Mouse (Mus musculus): ENCODE measurements at regions not wholly inside any gene's neighbourhood (a gene's known extent, or its start where the extent isn't known, plus 50 kb on each side); places are given as distances from the start of the nearest gene placed in this dataset.

GRCm38 (mm10) chr4:137216908-137217497 lies 60.3 kb upstream of the Wnt4 start:
- H3K9me3 ChIP-seq (ENCODE audit: low read length): no peaks in the 10 kb centered on the region
- no peaks in the 10 kb centered on the region; the same call in 1 of the 2 replicates for H3K4me1 ChIP-seq (ENCODE audit: insufficient read depth, low read length)
- no peak overlapping the region for H3K4me2 ChIP-seq (ENCODE audit: low read depth, low read length, poor library complexity, severe bottlenecking)
- H3K27me3 ChIP-seq (ENCODE audit: insufficient read depth, low read length): no peaks in the 10 kb centered on the region
- no peak overlapping the region for H3K27ac ChIP-seq (ENCODE audit: low read depth, low read length)
- no peak for ATAC-seq (ENCODE audit: low FRiP score)
- H3K9ac ChIP-seq (replicated peaks; ENCODE audit: low read length, poor library complexity, severe bottlenecking): no peak overlapping the region
- no peaks in the 10 kb centered on the region for H3K36me3 ChIP-seq (ENCODE audit: insufficient read depth, low read length)
- no peak overlapping the region for H3K4me3 ChIP-seq (ENCODE audit: low read depth, low read length)
- WGBS: 76% methylated on average over 9 of the region's 9 CpGs
- TF ChIP-seq CTCF (IDR thresholded peaks at IDR 0.05): no peak
- DNase-seq (ENCODE audit: low spot score): no peak

- Histone ChIP-seq H3K9me3 (ENCODE audit: low read length) (no peaks in the 10 kb centered on the region), H3K27me3 (ENCODE audit: insufficient read depth, low read length) (no peaks in the 10 kb centered on the region), H3K9ac (replicated peaks; ENCODE audit: low read length, poor library complexity, severe bottlenecking) (no peak overlapping the region), H3K4me3 (ENCODE audit: low read depth, low read length) (no peak overlapping the region), H3K27ac (ENCODE audit: low read depth, low read length) (no peak overlapping the region), H3K4me2 (ENCODE audit: low read depth, low read length, poor library complexity, severe bottlenecking) (no peak overlapping the region), H3K36me3 (ENCODE audit: insufficient read depth, low read length) (no peaks in the 10 kb centered on the region), H3K4me1 (ENCODE audit: insufficient read depth, low read length) (no peaks in the 10 kb centered on the region; the same call in 1 of the 2 replicates)
- ATAC-seq (ENCODE audit: low FRiP score) (no peak), DNase-seq (ENCODE audit: low spot score) (no peak)
- WGBS: 83% methylated on average over 8 of the region's 8 CpGs
- no peak for TF ChIP-seq CTCF (IDR thresholded peaks at IDR 0.05)
Observed at GRCm38 (mm10) chr4:137214573-137214972, 62.7 kb upstream of the Wnt4 start.

GRCm38 (mm10) chr4:137212846-137213245 lies 64.4 kb upstream of the Wnt4 start:
- H3K9me3 ChIP-seq (ENCODE audit: low read length): no peaks in the 10 kb centered on the region
- WGBS: 77% methylated on average over 9 of the region's 9 CpGs

GRCm38 (mm10) chr4:137212106-137212505 lies 65.2 kb upstream of the Wnt4 start:
- ATAC-seq (ENCODE audit: low FRiP score) (no peak), DNase-seq (ENCODE audit: low spot score) (no peak)
- H3K27ac ChIP-seq (ENCODE audit: low read depth, low read length): no peak overlapping the region
- H3K9me3 ChIP-seq (ENCODE audit: low read length): no peaks in the 10 kb centered on the region
- no peak overlapping the region for H3K9ac ChIP-seq (replicated peaks; ENCODE audit: low read length, poor library complexity, severe bottlenecking)
- no peak overlapping the region for H3K4me3 ChIP-seq (ENCODE audit: low read depth, low read length)
- no peaks in the 10 kb centered on the region for H3K27me3 ChIP-seq (ENCODE audit: insufficient read depth, low read length)
- no peak for TF ChIP-seq CTCF (IDR thresholded peaks at IDR 0.05)
- no peak overlapping the region for H3K4me2 ChIP-seq (ENCODE audit: low read depth, low read length, poor library complexity, severe bottlenecking)
- WGBS: 21% methylated on average over 14 of the region's 14 CpGs
- H3K4me1 ChIP-seq (ENCODE audit: insufficient read depth, low read length): no peaks in the 10 kb centered on the region; the same call in 1 of the 2 replicates
- no peaks in the 10 kb centered on the region for H3K36me3 ChIP-seq (ENCODE audit: insufficient read depth, low read length)

More at GRCm38 (mm10) chr4:137212846-137213245, 64.4 kb upstream of the Wnt4 start:
- TF ChIP-seq CTCF (IDR thresholded peaks at IDR 0.05): no peak
- Histone ChIP-seq H3K9ac (replicated peaks; ENCODE audit: low read length, poor library complexity, severe bottlenecking) (no peak overlapping the region), H3K4me3 (ENCODE audit: low read depth, low read length) (no peak overlapping the region), H3K4me2 (ENCODE audit: low read depth, low read length, poor library complexity, severe bottlenecking) (no peak overlapping the region), H3K4me1 (ENCODE audit: insufficient read depth, low read length) (no peaks in the 10 kb centered on the region; the same call in 1 of the 2 replicates), H3K27me3 (ENCODE audit: insufficient read depth, low read length) (no peaks in the 10 kb centered on the region), H3K36me3 (ENCODE audit: insufficient read depth, low read length) (no peaks in the 10 kb centered on the region), H3K27ac (ENCODE audit: low read depth, low read length) (no peak overlapping the region)
- no peak for ATAC-seq (ENCODE audit: low FRiP score)
- DNase-seq (ENCODE audit: low spot score): no peak

GRCm38 (mm10) chr4:137211288-137211687 lies 66.0 kb upstream of the Wnt4 start:
- TF ChIP-seq CTCF (IDR thresholded peaks at IDR 0.05): no peak
- WGBS: 56% methylated on average over 4 of the region's 4 CpGs
- no peak for ATAC-seq (ENCODE audit: low FRiP score)

GRCm38 (mm10) chr4:137210525-137210924 lies 66.8 kb upstream of the Wnt4 start:
- Histone ChIP-seq H3K36me3 (ENCODE audit: insufficient read depth, low read length) (no peaks in the 10 kb centered on the region), H3K9ac (replicated peaks; ENCODE audit: low read length, poor library complexity, severe bottlenecking) (no peak overlapping the region), H3K27ac (ENCODE audit: low read depth, low read length) (no peak overlapping the region), H3K27me3 (ENCODE audit: insufficient read depth, low read length) (no peaks in the 10 kb centered on the region), H3K4me2 (ENCODE audit: low read depth, low read length, poor library complexity, severe bottlenecking) (no peak overlapping the region), H3K4me3 (ENCODE audit: low read depth, low read length) (no peak overlapping the region), H3K4me1 (ENCODE audit: insufficient read depth, low read length) (no peaks in the 10 kb centered on the region; the same call in 1 of the 2 replicates), H3K9me3 (ENCODE audit: low read length) (no peaks in the 10 kb centered on the region)
- ATAC-seq (ENCODE audit: low FRiP score) (no peak), DNase-seq (ENCODE audit: low spot score) (no peak)
- TF ChIP-seq CTCF (IDR thresholded peaks at IDR 0.05): no peak
- WGBS: 86% methylated on average over 4 of the region's 4 CpGs

More at GRCm38 (mm10) chr4:137211288-137211687, 66.0 kb upstream of the Wnt4 start:
- DNase-seq (ENCODE audit: low spot score): peak; percentile 40
- H3K4me3 ChIP-seq (ENCODE audit: low read depth, low read length): no peak overlapping the region
- H3K36me3 ChIP-seq (ENCODE audit: insufficient read depth, low read length): no peaks in the 10 kb centered on the region
- no peaks in the 10 kb centered on the region; the same call in 1 of the 2 replicates for H3K4me1 ChIP-seq (ENCODE audit: insufficient read depth, low read length)
- H3K9ac ChIP-seq (replicated peaks; ENCODE audit: low read length, poor library complexity, severe bottlenecking): no peak overlapping the region
- H3K4me2 ChIP-seq (ENCODE audit: low read depth, low read length, poor library complexity, severe bottlenecking): no peak overlapping the region
- H3K27ac ChIP-seq (ENCODE audit: low read depth, low read length): no peak overlapping the region
- no peaks in the 10 kb centered on the region for H3K27me3 ChIP-seq (ENCODE audit: insufficient read depth, low read length)
- H3K9me3 ChIP-seq (ENCODE audit: low read length): no peaks in the 10 kb centered on the region
